Mouse (Mus musculus): ENCODE results near the gene Mfsd6l. TPM values are rescaled to one million over a fixed set of nuclear protein-coding genes. Genes with fewer than 3 reads are reported as not detected.

Gene Mfsd6l
- polyA plus RNA-seq, 1 experiment: not detected

GRCm38 (mm10) chr11:68526441-68526840, 29.5 kb upstream of the Mfsd6l start:
- H3K4me1 ChIP-seq (ENCODE audit: control insufficient read depth): no peaks in the 10 kb centered on the region
- TF ChIP-seq GATA1 (IDR thresholded peaks at IDR 0.05; ENCODE audit: low read length) (no peak), TAL1 (IDR thresholded peaks at IDR 0.05; ENCODE audit: low read length) (no peak)
- H3K9me3 ChIP-seq (ENCODE audit: control insufficient read depth, low read length): no peaks in the 10 kb centered on the region

DNA sequence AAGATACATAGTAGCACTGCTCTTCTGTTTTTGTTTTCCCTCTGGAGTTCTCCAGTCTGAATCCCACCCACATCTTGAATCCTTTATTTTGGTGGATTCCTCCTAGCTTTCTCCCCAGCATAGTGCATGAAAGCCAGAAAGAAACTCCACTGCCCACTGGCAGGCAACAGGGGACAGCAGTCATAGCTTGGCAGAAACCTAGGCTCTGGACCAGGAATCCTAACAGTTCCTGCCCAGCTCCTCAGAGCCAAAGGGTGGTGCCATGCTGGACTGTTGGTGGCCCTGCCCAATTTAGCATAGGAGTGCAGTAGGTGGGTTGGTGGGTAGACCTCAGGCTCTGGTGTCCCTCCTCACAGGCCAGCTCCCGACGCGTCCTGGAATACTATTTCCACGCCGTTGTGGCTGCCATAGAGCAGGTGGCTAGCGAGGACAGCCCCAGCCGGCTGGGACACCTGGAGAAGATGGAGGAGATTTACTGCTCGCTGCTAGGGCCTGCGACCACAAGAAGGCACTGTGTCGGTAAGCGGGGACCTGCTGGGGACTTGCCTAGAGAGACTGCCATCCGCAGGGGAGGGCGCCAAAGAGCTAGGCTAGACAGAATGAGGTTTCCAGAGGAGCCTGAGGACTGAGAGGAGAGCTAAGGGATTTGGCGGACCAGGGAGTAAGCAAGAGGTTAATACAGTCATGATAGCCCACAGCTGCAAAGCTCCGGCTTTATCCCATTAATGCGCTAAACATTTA, 24.8 kb upstream of the Mfsd6l start:
- no peaks in the 10 kb centered on the region for H3K27me3 ChIP-seq (ENCODE audit: control insufficient read depth)
- no peaks in the 10 kb centered on the region for H3K36me3 ChIP-seq (ENCODE audit: control insufficient read depth)
- H3K4me3 ChIP-seq (replicated peaks): no peak overlapping the region
- no peaks in the 10 kb centered on the region for H3K4me1 ChIP-seq (ENCODE audit: control insufficient read depth)
- H3K9me3 ChIP-seq (ENCODE audit: control insufficient read depth, low read length): no peaks in the 10 kb centered on the region
- TF ChIP-seq TAL1 (IDR thresholded peaks at IDR 0.05; ENCODE audit: low read length) (no peak), GATA1 (IDR thresholded peaks at IDR 0.05; ENCODE audit: low read length) (no peak)

More at GRCm38 (mm10) chr11:68526441-68526840, 29.5 kb upstream of the Mfsd6l start:
- H3K36me3 ChIP-seq (ENCODE audit: control insufficient read depth): no peaks in the 10 kb centered on the region
- no peaks in the 10 kb centered on the region for H3K27me3 ChIP-seq (ENCODE audit: control insufficient read depth)
- no peak overlapping the region for H3K4me3 ChIP-seq (replicated peaks)

DNA sequence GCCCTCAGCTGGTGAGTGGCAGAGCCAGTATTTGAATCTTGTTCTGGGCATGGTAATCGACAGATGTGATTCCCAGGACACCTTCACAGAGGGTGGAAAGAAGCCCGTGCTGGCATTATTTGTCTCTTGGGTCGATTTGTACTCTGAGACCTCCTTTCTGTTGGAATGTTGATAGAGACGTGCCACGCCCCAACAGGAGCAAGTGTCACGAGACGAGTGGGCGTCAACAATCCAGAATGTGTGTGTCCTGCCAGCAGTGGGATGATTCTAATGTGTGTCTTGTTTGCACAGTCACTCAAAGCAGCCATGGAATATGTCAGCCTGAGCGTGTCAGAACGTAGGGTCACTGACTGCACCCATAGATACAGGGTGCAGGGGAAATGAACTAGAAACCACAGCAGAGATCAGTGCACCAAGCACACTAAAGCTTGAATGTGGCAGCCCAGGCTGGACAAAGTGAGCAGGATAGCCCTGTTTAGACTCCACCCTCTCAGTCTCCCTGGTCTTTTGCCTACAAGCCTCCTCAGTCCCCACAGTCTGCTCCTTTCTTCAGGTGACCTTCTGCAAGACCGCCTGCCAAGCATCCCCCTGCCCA, 23.9 kb upstream of the Mfsd6l start:
- H3K9me3 ChIP-seq (ENCODE audit: control insufficient read depth, low read length): no peaks in the 10 kb centered on the region
- H3K4me1 ChIP-seq (ENCODE audit: control insufficient read depth): no peaks in the 10 kb centered on the region
- no peaks in the 10 kb centered on the region for H3K27me3 ChIP-seq (ENCODE audit: control insufficient read depth)
- no peaks in the 10 kb centered on the region for H3K36me3 ChIP-seq (ENCODE audit: control insufficient read depth)
- TF ChIP-seq GATA1 (IDR thresholded peaks at IDR 0.05; ENCODE audit: low read length): no peak
- no peak for TF ChIP-seq TAL1 (IDR thresholded peaks at IDR 0.05; ENCODE audit: low read length)
- no peak overlapping the region for H3K4me3 ChIP-seq (replicated peaks)

DNA sequence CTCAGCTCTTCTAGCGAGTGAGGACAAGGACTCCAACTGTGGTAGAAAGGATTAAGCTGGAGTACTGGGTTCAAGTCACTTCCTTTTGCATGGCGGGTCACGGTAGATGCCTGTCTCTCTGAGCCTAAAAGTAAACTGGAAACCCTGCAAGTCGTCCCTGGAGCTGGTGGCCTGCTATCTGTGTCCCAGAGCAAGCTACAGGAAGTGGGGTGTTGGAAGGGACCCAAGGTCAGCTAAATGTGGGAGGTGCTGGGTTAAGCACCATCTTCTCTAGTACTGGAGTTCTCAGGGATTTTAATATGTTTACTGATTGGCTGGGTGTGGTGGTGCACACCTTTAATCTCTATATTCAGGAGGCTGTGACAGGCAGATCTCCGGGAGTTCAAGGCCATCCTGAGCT, 23.2 kb upstream of the Mfsd6l start:
- no peaks in the 10 kb centered on the region for H3K27me3 ChIP-seq (ENCODE audit: control insufficient read depth)

GRCm38 (mm10) chr11:68533971-68534475, 22.0 kb upstream of the Mfsd6l start:
- Histone ChIP-seq H3K9me3 (ENCODE audit: control insufficient read depth, low read length) (no peaks in the 10 kb centered on the region), H3K4me3 (replicated peaks) (no peak overlapping the region), H3K36me3 (ENCODE audit: control insufficient read depth) (no peaks in the 10 kb centered on the region), H3K27me3 (ENCODE audit: control insufficient read depth) (no peaks in the 10 kb centered on the region), H3K4me1 (ENCODE audit: control insufficient read depth) (no peaks in the 10 kb centered on the region)
- no peak for TF ChIP-seq GATA1 (IDR thresholded peaks at IDR 0.05; ENCODE audit: low read length)
- TF ChIP-seq TAL1 (IDR thresholded peaks at IDR 0.05; ENCODE audit: low read length): no peak

More for the DNA sequence above, 23.2 kb upstream of the Mfsd6l start:
- Histone ChIP-seq H3K4me1 (ENCODE audit: control insufficient read depth) (no peaks in the 10 kb centered on the region), H3K4me3 (replicated peaks) (no peak overlapping the region), H3K36me3 (ENCODE audit: control insufficient read depth) (no peaks in the 10 kb centered on the region), H3K9me3 (ENCODE audit: control insufficient read depth, low read length) (no peaks in the 10 kb centered on the region)
- TF ChIP-seq GATA1 (IDR thresholded peaks at IDR 0.05; ENCODE audit: low read length) (no peak), TAL1 (IDR thresholded peaks at IDR 0.05; ENCODE audit: low read length) (no peak)

DNA sequence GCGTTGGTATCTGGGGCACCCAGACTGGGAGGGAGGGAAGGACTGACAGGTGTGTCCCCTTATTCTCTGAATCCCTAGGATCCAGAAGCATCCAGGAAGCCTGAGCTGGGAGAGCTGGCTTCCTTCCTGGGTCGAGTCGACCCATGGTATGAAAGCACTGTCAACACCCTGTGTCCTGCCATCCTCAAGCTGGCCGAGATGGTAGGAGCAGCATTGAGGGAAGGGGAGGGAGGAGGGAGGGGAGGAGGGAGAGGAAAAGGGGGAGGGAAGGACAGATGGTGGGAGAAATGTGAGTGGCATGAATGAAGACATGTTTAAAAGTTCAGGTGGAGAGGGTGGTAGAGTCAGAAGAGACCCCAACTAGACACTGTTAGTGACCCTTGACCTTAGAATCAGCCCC, 20.0 kb upstream of the Mfsd6l start:
- TF ChIP-seq TAL1 (IDR thresholded peaks at IDR 0.05; ENCODE audit: low read length) (no peak), GATA1 (IDR thresholded peaks at IDR 0.05; ENCODE audit: low read length) (no peak)
- no peaks in the 10 kb centered on the region for H3K36me3 ChIP-seq (ENCODE audit: control insufficient read depth)
- H3K4me3 ChIP-seq (replicated peaks): no peak overlapping the region

DNA sequence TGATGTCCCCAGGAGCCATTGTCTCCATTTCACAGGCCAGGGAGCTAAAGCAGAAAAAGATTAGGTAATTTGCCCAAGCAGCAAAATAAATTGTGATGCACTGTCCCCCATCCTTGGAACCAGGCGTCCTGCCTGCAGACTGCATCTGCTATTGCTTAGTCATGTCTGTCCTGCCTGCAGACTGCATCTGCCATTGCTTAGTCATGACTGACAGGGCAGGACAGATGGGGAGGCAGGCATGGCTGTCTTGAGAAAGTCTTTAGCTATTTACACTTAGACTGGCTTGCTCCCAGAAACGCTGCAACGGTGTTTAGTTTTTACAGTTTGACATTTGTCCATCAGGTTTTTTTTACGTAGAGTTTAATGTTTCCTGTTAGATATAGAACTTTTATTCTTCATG, 19.5 kb upstream of the Mfsd6l start:
- Histone ChIP-seq H3K4me3 (replicated peaks) (no peak overlapping the region), H3K4me1 (ENCODE audit: control insufficient read depth) (no peaks in the 10 kb centered on the region), H3K36me3 (ENCODE audit: control insufficient read depth) (no peaks in the 10 kb centered on the region), H3K27me3 (ENCODE audit: control insufficient read depth) (no peaks in the 10 kb centered on the region), H3K9me3 (ENCODE audit: control insufficient read depth, low read length) (no peaks in the 10 kb centered on the region)
- TF ChIP-seq GATA1 (IDR thresholded peaks at IDR 0.05; ENCODE audit: low read length) (no peak), TAL1 (IDR thresholded peaks at IDR 0.05; ENCODE audit: low read length) (no peak)

More for the DNA sequence above, 20.0 kb upstream of the Mfsd6l start:
- Histone ChIP-seq H3K4me1 (ENCODE audit: control insufficient read depth) (no peaks in the 10 kb centered on the region), H3K27me3 (ENCODE audit: control insufficient read depth) (no peaks in the 10 kb centered on the region), H3K9me3 (ENCODE audit: control insufficient read depth, low read length) (no peaks in the 10 kb centered on the region)

DNA sequence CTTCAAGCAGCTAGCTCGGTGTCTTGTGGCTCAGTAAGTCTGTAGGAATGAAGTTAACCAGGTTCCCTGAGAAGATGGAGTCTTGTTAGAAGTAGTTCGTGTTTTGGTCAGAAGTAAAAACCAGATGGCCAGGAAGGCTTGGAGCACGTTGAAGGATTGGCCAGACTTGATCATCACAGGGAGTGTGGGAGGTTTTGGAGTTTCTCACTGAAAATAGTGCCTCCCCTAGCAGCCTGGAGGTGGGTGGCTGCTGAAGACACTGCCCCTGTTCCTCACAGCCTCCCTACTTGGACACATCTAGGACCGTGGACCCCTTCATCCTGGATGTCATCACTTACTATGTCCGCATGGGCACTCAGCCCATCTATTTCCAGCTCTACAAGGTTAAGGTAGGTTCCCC, 16.4 kb upstream of the Mfsd6l start:
- TF ChIP-seq GATA1 (IDR thresholded peaks at IDR 0.05; ENCODE audit: low read length) (no peak), TAL1 (IDR thresholded peaks at IDR 0.05; ENCODE audit: low read length) (no peak)
- H3K4me1 ChIP-seq (ENCODE audit: control insufficient read depth): no peaks in the 10 kb centered on the region
- H3K4me3 ChIP-seq (replicated peaks): no peak overlapping the region
- H3K36me3 ChIP-seq (ENCODE audit: control insufficient read depth): no peaks in the 10 kb centered on the region
- no peaks in the 10 kb centered on the region for H3K27me3 ChIP-seq (ENCODE audit: control insufficient read depth)
- H3K9me3 ChIP-seq (ENCODE audit: control insufficient read depth, low read length): no peaks in the 10 kb centered on the region

DNA sequence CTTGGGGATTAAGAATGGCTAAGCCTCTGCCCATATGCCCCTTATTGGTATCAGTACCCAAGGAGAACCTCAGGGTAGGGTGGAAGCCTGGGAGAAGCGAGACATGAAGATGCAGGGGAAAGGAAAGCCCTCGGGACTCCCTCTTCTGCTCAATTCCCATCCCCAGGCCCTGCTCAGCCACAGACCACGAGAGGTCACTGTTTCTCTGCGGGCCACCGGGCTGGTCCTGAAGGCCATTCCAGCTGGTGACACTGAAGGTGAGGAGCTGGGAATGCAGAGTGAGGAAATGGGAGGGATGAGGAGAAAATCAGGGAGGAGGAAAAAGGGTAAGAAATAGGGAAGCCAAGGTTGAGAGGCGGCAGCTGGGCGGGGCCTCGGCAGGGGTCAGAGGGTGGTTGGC, 11.4 kb upstream of the Mfsd6l start:
- H3K4me1 ChIP-seq (ENCODE audit: control insufficient read depth): no peaks in the 10 kb centered on the region
- H3K27me3 ChIP-seq (ENCODE audit: control insufficient read depth): no peaks in the 10 kb centered on the region
- H3K36me3 ChIP-seq (ENCODE audit: control insufficient read depth): no peaks in the 10 kb centered on the region
- H3K4me3 ChIP-seq (replicated peaks): no peak overlapping the region
- TF ChIP-seq TAL1 (IDR thresholded peaks at IDR 0.05; ENCODE audit: low read length) (no peak), GATA1 (IDR thresholded peaks at IDR 0.05; ENCODE audit: low read length) (no peak)
- H3K9me3 ChIP-seq (ENCODE audit: control insufficient read depth, low read length): no peaks in the 10 kb centered on the region

Measured in erythroblast, embryonic 14.5 days (primary cell).